19 mouse cellular contexts compared by ENCODE assay signal in the genomic region with DNA sequence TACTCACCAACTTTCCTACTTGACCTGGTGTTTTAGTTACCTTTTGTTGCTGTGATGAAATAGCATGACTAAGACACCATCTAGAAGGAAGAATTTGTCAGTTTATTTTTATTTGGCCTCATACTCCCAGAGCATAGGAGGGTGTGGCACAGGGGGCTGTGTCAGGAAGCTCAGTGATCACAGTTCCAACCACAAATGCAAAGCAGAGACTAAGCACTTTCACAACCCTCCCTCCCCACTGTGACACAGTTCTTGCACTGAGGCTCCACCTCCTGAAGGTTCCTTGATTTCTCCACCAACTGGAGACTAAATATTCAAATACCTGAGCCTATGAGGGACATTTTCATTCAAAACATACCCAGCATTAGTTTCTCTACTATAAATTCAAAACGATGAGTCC. TPM values are rescaled to one million over a fixed set of nuclear protein-coding genes. Genes with fewer than 3 reads are reported as not detected.
DNase-seq lines count a peak whose midpoint lies in the region; ATAC-seq and TF ChIP-seq lines count a peak whose summit lies in the region.
"Had no signal": no experiment of that assay in that cellular context is flagged by ENCODE, and none has a peak within 500 bp of the region (broad histone marks: within the 10 kb centered on the region; RNA-seq: fewer than 3 reads in every experiment).

No protein-coding gene starts in this region.

- ATAC-seq in liver, embryonic 12.5 days = no peak
- peak; percentile 58 for ATAC-seq in megakaryocyte progenitor cell, adult 5-6 weeks (replicated peaks; ENCODE audit: poor library complexity)
- no peak for ATAC-seq in forebrain, embryonic 11.5 days (replicated peaks; ENCODE audit: low FRiP score)
- ATAC-seq: forebrain, embryonic 15.5 days; hindbrain, embryonic 16.5 days had no signal

- no peak overlapping the region for H3K4me3 ChIP-seq in liver, adult 2 months (ENCODE audit: insufficient read depth, low read depth, low read length)
- no peak overlapping the region for H3K4me3 ChIP-seq in liver, embryonic 12.5 days
- H3K4me3 ChIP-seq in forebrain, embryonic 11.5 days (ENCODE audit: low read depth, low read length) = no peak overlapping the region
- H3K4me3 ChIP-seq: erythroblast, embryonic 14.5 days; forebrain, embryonic 15.5 days; heart, embryonic 12.5 days; limb, embryonic 13.5 days had no signal

- H3K4me1 ChIP-seq in liver, adult 2 months (ENCODE audit: control insufficient read depth, insufficient read depth, low read length) = peaks cover 2% of the 10 kb centered on the region; the same call in 1 of the 2 replicates
- peaks cover 16% of the 10 kb centered on the region for H3K4me1 ChIP-seq in liver, embryonic 12.5 days
- peaks cover 13% of the 10 kb centered on the region; the same call in 1 of the 2 replicates for H3K4me1 ChIP-seq in forebrain, embryonic 11.5 days (replicated peaks; ENCODE audit: control insufficient read depth, insufficient read depth, low read length)

- H3K27ac ChIP-seq in liver, adult 2 months (replicated peaks; ENCODE audit: insufficient read depth, low read depth, low read length) = no peak overlapping the region
- no peak overlapping the region for H3K27ac ChIP-seq in liver, embryonic 12.5 days
- H3K27ac ChIP-seq in forebrain, embryonic 11.5 days (ENCODE audit: low read depth, low read length) = no peak overlapping the region
- H3K27ac ChIP-seq: forebrain, embryonic 15.5 days; limb, embryonic 13.5 days had no signal

- WGBS in liver, adult 2 months = 94% methylated on average over 1 of the region's 1 CpGs
- WGBS in liver, embryonic 12.5 days (ENCODE audit: insufficient replicate concordance) = 71% methylated on average over 1 of the region's 1 CpGs
- 94% methylated on average over 1 of the region's 1 CpGs for WGBS in forebrain, embryonic 11.5 days

- H3K27me3 ChIP-seq in liver, adult 2 months (ENCODE audit: control insufficient read depth, insufficient read depth, low read length) = no peaks in the 10 kb centered on the region
- no peaks in the 10 kb centered on the region for H3K27me3 ChIP-seq in liver, embryonic 12.5 days (replicated peaks)
- H3K27me3 ChIP-seq in forebrain, embryonic 11.5 days (ENCODE audit: control insufficient read depth, insufficient read depth, low read length) = no peaks in the 10 kb centered on the region
- H3K27me3 ChIP-seq: forebrain, embryonic 15.5 days; heart, embryonic 12.5 days; limb, embryonic 13.5 days had no signal

- H3K36me3 ChIP-seq in liver, adult 2 months (ENCODE audit: control insufficient read depth, insufficient read depth, low read length) = peaks cover 13% of the 10 kb centered on the region
- H3K36me3 ChIP-seq in liver, embryonic 12.5 days = no peaks in the 10 kb centered on the region
- H3K36me3 ChIP-seq in forebrain, embryonic 11.5 days (ENCODE audit: control insufficient read depth, insufficient read depth, low read length) = no peaks in the 10 kb centered on the region
- H3K36me3 ChIP-seq: forebrain, embryonic 15.5 days; heart, embryonic 12.5 days; limb, embryonic 13.5 days had no signal

- H3K9ac ChIP-seq in liver, adult 2 months (ENCODE audit: low read depth, low read length) = no peak overlapping the region
- H3K9ac ChIP-seq in liver, embryonic 12.5 days = no peak overlapping the region
- no peak overlapping the region for H3K9ac ChIP-seq in forebrain, embryonic 11.5 days (ENCODE audit: low read length)
- H3K9ac ChIP-seq: forebrain, embryonic 15.5 days; heart, embryonic 12.5 days; limb, embryonic 13.5 days had no signal

- peak; percentile 12 for DNase-seq in liver, adult 2 months (ENCODE audit: extremely low read depth, low read depth, low spot score)
- peak; percentile 21 for DNase-seq in thymus, postnatal 0 days (ENCODE audit: low spot score)
- DNase-seq in thymus, postnatal 4 days = no peak
- no peak for DNase-seq in c-Kit-positive CD71-positive TER-119-positive erythroid progenitor cells, embryonic 14.5 days (ENCODE audit: low spot score)
- no peak for DNase-seq in forebrain, embryonic 11.5 days (ENCODE audit: low spot score)
- DNase-seq in layer of hippocampus, adult 18-20 months (ENCODE audit: low spot score in 2 of 2) = no peak
- DNase-seq: cerebellum, postnatal 14 days; kidney, adult 18-20 months; kidney, postnatal 25 days; layer of hippocampus, adult 9-11 months; right cerebral cortex, postnatal 4 days had no signal

- H3K4me2 ChIP-seq in liver, embryonic 12.5 days = no peak overlapping the region
- H3K4me2 ChIP-seq in forebrain, embryonic 11.5 days (ENCODE audit: low read depth, low read length, severe bottlenecking) = no peak overlapping the region
- H3K4me2 ChIP-seq: forebrain, embryonic 15.5 days; heart, embryonic 12.5 days; limb, embryonic 13.5 days had no signal

- TF ChIP-seq POLR2A in liver, adult 2 months (IDR thresholded peaks at IDR 0.05; ENCODE audit: extremely low read depth, insufficient read depth, low read length) = no peak

- TF ChIP-seq CTCF in liver, adult 2 months (IDR thresholded peaks at IDR 0.05; ENCODE audit: low read depth, low read length) = no peak

- H3K79me2 ChIP-seq in liver, adult 2 months (ENCODE audit: control insufficient read depth, insufficient read depth, low read length) = no peaks in the 10 kb centered on the region; the same call in 1 of the 2 replicates

- H3K9me3 ChIP-seq in liver, embryonic 12.5 days (replicated peaks) = no peaks in the 10 kb centered on the region
- H3K9me3 ChIP-seq in forebrain, embryonic 11.5 days (ENCODE audit: control insufficient read depth, low read length) = no peaks in the 10 kb centered on the region
- H3K9me3 ChIP-seq: forebrain, embryonic 15.5 days; heart, embryonic 12.5 days; limb, embryonic 13.5 days had no signal

RNA-seq across cellular contexts. Expression of gene Smpdl3a, which starts 5.4 kb away (rescaled TPM):
- total RNA-seq in liver, adult 2 months (2014; rRNA removed) = 56.2 and 69.3 TPM in 2 replicates
- 45.8 and 50.7 TPM in 2 replicates for polyA plus RNA-seq in liver, adult 2 months (2012; rRNA removed)
- 10.8 TPM in 2 replicates for polyA plus RNA-seq in liver, embryonic 12.5 days (2016; fragmentation: Nextera tagmentation; extraction: Ambion mirVana)
- polyA plus RNA-seq in thymus, postnatal 0 days (2015; fragmentation: Nextera tagmentation; extraction: Ambion mirVana) = 27.2 and 29.3 TPM in 2 replicates
- total RNA-seq in megakaryocyte progenitor cell, adult 5-6 weeks (2015) = 100 and 106 TPM in 2 replicates
- total RNA-seq in megakaryocyte progenitor cell, adult 5-6 weeks (2017) = 42.8 and 48.9 TPM in 2 replicates
- 9.2 and 9.4 TPM in 2 replicates for polyA plus RNA-seq in forebrain, embryonic 11.5 days (2014; fragmentation: Nextera tagmentation; extraction: Ambion mirVana)
- total RNA-seq in layer of hippocampus, adult 18-20 months (2021) = 10 to 100 TPM; 22.1 to 22.2 TPM

RNA-seq across cellular contexts. Expression of gene Fabp7, which starts 14.8 kb away (rescaled TPM):
- total RNA-seq in liver, adult 2 months (2014; rRNA removed) = 5.9 and 10.0 TPM in 2 replicates
- polyA plus RNA-seq in liver, adult 2 months (2012; rRNA removed) = 0.59 and 0.61 TPM in 2 replicates
- polyA plus RNA-seq in liver, embryonic 12.5 days (2016; fragmentation: Nextera tagmentation; extraction: Ambion mirVana) = 0.98 and 1.4 TPM in 2 replicates
- polyA plus RNA-seq in thymus, postnatal 0 days (2015; fragmentation: Nextera tagmentation; extraction: Ambion mirVana) = 0.99 and 1.5 TPM in 2 replicates
- total RNA-seq in megakaryocyte progenitor cell, adult 5-6 weeks (2015) = not detected in 2 replicates
- total RNA-seq in megakaryocyte progenitor cell, adult 5-6 weeks (2017) = not detected in 2 replicates
- 595 and 640 TPM in 2 replicates for polyA plus RNA-seq in forebrain, embryonic 11.5 days (2014; fragmentation: Nextera tagmentation; extraction: Ambion mirVana)
- total RNA-seq in layer of hippocampus, adult 18-20 months (2021) = 10 to 100 TPM; 44.0 to 61.0 TPM
- total RNA-seq: megakaryocyte-erythroid progenitor cell, adult 5-6 weeks had no signal
- polyA plus RNA-seq: erythroblast, embryonic 14.5 days had no signal

Comparison
In these comparisons a context has a peak if more than half of its experiments do, and no peak if none do; other contexts are left out.
1. DNase-seq: peak in liver, adult 2 months (single experiment) and thymus, postnatal 0 days (single experiment); none in thymus, postnatal 4 days (single experiment), c-Kit-positive CD71-positive TER-119-positive erythroid progenitor cells, embryonic 14.5 days (single experiment), forebrain, embryonic 11.5 days (single experiment) and layer of hippocampus, adult 18-20 months (0 of 2).
2. RNA of gene Fabp7, which starts 14.8 kb away (polyA plus RNA-seq): 595 to 640 TPM in forebrain, embryonic 11.5 days; 0.99 to 1.5 TPM in thymus, postnatal 0 days, 0.98 to 1.4 TPM in liver, embryonic 12.5 days and 0.59 to 0.61 TPM in liver, adult 2 months; every median in the first group is over 100 times any median in the second.